Mouse (Mus musculus): Measurements from ENCODE around the gene Pkib.

DNA sequence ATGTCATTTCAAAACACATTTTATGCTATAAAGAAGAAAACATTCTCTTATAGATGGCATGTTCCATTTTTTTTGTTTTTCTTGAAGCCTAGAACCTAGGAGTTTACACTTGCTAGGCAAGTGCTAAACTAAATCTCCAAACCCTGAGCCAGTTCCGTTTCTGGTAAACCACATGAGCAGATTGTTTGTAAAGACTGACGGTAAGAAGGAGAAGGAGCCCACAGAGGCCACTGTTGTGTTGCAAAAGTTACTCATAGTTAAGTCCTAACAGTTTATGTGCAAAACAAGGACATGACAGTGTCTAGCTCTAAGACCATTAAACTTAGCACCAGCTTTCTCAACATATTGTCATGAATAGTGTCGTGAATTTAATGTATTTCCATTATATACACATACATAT, 99.9 kb downstream of the Pkib start:
- TF ChIP-seq USF1 (IDR thresholded peaks at IDR 0.05; ENCODE audit: low read depth, low read length) (no peak), CTCF (IDR thresholded peaks at IDR 0.05 in 2 of 3, conservative IDR thresholded peaks at IDR 0.05 in 1 of 3; ENCODE audit: control insufficient read depth in 1 of 3, insufficient read depth in 1 of 3, low read depth in 2 of 3, low read length in 3 of 3, poor library complexity in 1 of 3, severe bottlenecking in 1 of 3) (no peak), NELFE (IDR thresholded peaks at IDR 0.05; ENCODE audit: low read depth, low read length) (no peak), MAX (IDR thresholded peaks at IDR 0.05; ENCODE audit: low read length) (no peak), GABPA (IDR thresholded peaks at IDR 0.05; ENCODE audit: low read depth, low read length) (no peak), SMC3 (IDR thresholded peaks at IDR 0.05; ENCODE audit: low read depth, low read length) (no peak)

All from MEL (cell line).